Mouse (Mus musculus) testis, postnatal 14 days (tissue): Measurements from ENCODE around the gene Atp10a.

ENCODE experiments used
- DNase-seq: peaks from one replicate; pipeline ENCODE4 v3.0.0; 2021; ENCODE audit warnings: low spot score

The Atp10a gene

DNA sequence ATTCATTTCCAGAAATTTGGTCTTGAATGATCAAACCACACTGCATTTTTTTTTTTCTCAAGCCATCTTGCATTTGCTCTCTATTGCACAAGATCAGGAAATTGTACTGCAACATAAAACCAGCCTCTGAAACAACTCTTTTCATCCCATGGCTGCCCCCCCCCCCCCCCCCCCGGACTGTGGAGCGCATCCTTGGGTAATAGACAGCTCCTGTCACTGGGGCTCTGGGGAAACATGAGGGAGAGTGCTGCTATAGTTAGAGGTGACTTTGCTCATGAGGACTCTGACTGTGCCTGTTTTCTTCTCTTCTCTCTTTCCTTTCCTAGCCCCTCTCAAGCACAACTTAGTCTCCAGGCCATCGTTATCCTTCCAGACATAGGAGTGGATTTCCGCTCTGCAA is 131.6 kb downstream of the Atp10a start:
- DNase-seq, result no peak

DNA sequence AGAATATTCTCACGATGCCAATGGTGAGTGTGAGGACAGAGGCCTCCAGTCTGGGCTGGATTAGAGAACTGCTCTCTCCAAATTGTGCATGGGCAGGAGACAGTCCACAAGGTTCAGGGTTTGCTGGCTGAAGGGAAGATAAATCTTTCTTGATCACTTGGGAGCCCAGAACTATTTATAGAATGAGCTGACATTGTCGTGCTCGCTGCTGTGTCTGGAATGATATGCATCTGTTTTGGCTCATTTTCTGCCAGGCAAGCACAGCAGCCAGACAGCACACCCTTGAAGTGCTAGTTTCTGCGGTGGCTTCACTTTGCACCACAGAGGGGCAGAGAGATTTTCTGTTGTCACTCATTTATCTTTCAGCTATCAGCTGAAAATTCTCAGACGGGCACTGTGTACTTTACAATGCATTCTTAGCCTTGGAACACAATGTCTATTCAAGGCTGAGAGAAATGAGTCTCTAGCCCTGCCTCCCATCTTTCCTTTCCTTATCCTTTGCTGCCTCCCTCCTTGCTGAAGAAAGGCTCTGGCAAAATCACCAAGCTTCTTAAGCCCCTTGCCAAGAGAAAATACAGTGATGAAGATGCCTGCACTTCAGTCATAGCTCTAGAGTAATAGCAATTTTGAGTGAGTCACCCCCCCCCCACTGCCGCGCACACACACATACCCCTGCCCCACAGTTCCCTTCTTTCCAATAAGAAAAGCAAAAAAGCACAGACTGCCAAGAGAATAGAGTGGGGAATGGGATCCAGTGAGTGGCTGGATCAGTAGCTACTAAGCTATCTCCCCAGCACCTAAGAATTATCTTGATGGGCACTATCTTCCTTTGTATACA is 132.7 kb downstream of the Atp10a start:
- DNase-seq, result peak; percentile 45

DNA sequence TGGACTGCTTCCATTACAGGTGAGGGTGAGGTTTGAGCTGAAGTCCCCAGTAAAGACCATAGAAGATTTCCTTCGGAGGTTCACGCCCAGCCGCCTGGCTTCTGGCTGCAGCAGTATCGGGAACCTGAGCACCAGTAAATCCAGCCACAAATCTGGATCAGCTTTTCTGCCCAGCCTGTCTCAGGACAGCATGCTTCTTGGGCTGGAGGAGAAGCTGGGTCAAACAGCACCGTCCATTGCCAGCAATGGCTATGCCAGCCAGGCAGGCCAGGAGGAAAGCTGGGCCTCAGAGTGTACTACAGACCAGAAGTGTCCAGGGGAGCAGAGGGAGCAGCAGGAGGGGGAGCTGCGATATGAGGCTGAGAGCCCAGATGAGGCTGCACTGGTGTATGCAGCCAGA is 141.3 kb downstream of the Atp10a start:
- DNase-seq, result no peak

DNA sequence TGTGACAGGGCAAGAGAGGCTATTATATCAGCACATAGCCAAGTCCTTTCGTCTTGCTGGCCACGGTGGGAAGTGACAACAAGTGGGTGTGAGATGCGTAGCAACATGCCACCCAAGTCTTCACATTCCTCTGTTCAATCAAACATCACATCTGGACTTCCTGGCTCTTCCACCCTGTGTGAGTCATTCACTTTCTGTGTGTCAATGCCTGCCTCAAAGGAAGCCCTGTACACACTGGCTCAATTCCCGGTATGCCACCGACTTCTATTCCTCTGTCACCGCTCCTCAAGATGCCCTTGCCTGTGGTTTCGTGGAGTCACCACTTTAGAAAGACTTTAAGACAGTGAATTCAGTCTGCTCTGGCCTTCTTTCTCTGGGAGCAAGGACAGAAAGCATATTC is 144.9 kb downstream of the Atp10a start:
- DNase-seq, result no peak

DNA sequence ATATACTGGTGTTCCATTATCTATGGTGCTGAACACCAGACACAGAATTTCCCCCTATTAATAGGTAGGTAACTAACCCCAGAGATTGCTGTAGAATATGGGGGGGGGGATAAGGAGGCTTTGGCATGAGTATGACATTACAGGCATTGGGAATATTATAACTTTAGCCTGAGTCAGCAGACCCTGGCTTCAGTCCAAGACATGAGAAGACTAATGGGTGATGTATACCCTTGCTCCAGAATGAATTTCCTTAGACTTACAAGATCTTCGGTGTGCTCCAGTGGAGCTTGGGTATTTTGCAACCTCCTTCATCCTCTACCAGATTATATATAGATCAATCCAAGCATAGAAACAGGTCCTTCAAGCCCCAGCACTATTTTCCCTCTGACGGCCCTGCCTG is 145.8 kb downstream of the Atp10a start:
- no peak for DNase-seq

DNA sequence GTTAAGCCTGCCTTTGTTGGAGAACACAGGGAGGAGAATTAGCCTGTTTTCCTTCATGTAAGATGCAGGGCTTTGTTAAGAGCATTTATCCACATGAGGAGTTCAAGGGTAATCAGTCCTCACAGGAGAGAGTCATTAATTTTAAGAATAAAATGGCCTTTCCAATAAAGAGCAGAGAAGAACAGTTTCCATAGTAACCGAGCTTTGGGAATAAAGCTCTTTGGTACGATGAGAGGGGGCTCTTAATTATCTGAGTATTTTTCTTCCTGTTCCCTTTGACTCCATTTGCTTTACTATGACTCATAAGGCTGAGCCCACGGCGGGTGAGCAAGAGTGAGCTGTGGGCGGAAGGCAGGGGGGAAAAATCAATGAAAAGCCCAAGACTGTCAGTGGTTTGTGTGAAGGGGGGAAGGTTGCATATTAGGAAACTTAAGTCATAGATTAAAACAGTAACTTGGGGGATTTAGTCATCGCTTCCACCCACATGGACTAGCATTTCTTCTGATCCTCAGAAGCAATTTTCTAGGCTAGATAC is 166.2 kb downstream of the Atp10a start:
- no peak for DNase-seq

DNA sequence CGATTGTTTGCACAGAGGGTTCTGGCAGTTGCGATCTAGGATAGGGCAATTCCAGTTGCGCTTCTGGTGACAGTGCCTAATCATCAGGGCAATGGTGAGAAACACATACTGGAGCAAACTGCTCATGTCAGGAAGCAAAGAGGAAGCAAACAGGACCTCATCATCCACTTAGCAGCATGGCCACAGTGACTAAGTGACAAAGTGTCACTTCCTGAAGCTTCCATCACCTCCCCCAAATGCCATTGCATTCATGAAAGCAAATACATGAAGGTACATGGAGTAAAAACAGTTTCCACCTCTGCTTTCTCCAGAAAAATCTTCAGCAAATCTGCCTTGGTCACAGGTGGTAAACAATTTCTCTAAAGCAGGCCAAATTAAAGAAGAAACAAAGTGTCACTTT is 168.7 kb downstream of the Atp10a start:
- no peak for DNase-seq

DNA sequence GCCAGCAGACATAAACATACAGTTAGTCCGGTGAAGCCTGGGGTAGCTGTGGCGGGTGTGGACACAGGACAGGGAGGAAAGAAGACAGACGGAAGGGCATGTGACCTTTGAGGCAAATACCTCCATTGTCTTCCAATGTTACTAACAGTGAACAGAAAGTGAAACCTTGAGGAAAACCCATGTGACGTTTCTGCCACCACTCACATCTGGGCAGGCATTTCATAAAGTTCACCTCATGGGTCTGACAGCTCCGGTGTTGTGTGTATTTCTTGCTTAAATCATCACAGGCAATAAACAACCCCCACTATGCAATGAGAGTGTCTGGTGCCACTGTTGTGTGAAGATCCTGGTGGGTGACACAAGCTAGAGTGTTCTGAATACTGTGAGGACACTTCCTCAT is 173.1 kb downstream of the Atp10a start:
- DNase-seq, result no peak

DNA sequence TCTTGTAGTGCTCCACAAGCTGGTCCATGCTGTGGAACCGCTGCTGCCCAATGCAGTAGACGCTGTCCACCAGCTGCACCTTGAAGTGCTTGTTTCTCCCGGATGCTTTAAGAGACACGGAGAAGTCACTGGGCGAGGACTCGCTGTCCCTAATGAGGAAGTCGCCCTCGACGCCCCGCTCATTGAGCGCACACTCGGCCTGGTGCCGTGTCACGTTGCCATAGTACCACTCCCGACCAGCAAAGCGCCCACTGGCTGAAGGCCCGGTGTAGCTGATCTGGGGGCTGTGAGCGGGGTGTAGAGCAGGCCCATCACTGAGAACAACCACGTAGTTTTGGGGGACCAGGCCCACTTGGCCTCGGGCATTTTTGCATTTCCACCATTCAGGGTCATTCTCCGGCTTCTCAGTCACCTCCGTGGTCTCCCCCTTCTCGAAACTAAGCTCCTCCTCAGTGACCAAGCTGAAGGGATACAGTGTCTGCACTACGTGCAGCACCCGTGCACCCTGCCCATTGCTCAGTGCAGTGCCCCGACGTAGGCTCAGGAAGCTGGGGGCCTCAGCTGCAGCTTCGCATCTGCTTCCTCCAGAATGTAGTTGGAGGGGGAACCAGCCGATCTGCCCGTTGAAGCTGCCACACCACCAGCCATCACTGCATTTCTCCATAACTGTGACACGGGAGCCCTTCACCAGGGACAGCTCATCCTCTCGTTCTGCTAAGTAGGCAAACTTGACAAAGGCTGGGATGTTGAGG is 181.1 kb downstream of the Atp10a start:
- DNase-seq, result peak; percentile 9

DNA sequence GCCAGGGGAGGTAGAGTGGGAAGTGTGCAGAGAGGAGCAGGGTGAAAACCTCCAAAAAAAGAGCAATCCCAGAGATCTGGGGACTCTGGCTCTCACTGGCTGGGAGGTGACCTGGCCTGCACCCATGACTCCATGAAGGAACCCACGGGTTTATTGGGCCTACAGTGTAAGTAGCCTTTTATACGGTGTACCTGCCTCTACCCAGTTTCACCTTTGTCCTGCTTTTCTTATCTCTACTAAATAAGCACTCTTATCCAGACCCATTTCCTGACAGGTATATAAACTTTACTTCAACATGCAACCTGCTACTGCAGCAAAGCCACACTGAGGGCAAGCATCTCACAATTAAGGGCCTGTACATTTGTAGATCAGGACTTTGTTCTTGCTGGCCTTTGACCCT is 184.4 kb downstream of the Atp10a start:
- no peak for DNase-seq

DNA sequence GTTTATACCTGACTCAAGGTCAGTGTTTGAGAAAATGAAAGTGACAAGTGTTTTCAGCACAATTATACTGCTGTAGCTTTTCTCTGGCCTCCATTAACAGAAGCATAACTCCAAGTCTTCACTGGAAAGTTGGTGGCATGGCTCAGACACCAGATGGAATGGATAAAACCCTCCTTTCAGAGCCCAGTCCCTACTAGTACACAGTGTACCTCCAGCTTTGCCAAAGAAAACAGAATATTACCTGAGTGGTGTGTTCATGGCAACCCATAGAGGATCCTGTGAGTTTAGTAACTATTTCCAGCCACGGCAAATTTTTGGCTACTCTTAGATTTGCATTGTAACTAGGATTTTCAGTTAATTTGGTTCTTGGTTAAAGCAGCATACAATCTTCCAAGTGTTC is 185.1 kb downstream of the Atp10a start:
- peak; percentile 16 for DNase-seq

DNA sequence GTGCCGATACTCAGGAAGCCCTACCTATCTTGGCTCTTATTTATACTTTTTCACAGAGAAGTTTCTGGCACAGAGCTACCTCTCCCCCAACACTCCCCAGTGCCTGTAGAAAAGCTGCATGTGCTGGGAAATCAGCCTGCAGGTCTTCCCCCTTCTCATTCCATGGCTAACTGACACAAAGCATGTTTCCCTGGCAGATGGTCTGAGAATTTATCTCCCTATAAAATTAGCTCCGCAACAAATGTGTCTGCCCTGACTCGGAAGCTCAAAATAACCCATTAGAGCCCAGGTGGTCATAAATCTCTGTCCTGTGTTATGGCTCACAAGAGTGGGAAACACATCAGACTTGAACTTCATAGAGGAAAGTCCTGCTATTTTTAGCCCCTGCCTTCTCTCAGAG is 186.9 kb downstream of the Atp10a start:
- DNase-seq, result no peak

DNA sequence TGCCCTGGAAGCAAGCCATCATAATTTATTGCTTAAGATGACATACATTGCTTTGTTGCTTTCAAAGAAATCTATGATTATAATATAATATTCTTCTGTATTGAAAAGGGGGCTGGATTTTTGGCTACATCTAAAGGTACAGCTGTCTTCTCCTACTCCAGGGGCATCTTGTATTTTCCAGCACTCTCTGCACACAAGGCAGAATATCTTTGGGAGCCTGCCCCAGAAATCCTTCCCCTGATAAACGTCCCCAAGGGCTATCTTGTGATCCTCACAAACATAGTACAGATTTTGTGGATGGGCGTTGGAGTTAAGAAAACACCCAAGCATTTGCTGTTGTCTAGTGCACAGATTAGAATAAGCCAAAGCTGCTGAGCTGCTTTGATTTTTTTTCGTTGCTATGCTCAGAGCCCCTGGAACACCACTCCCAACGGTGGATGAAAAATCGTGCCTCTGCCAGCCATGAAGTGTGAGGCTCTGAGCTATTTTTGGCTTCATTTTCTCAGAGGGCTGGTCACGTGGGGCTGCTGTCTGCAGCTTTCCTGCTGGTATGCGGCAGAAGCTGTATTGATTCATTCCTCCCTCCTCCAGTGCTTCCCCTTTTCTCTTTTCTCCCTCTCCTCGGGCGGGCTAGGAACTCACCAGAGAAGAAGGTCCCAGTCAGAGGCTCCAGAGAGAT is 187.9 kb downstream of the Atp10a start:
- peak; percentile 48 for DNase-seq

DNA sequence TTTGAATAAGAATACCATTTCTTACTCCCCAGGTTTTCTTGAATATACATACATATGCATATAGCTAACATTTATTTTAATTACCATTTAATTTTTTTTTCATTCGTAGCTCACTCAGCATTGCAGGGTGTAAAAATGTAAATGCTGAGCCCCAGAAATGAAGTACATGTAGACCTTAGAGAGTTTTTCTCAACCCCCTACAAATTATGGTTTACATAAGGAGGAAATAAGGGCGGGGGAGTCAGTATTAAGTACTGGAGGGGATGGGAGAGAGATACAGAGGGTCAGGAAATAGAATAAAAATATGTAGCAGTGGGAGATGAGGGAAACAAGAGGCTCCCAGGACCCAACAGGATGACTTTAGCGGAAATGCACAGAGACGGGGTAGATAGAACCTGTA is 188.5 kb downstream of the Atp10a start:
- DNase-seq, result no peak

DNA sequence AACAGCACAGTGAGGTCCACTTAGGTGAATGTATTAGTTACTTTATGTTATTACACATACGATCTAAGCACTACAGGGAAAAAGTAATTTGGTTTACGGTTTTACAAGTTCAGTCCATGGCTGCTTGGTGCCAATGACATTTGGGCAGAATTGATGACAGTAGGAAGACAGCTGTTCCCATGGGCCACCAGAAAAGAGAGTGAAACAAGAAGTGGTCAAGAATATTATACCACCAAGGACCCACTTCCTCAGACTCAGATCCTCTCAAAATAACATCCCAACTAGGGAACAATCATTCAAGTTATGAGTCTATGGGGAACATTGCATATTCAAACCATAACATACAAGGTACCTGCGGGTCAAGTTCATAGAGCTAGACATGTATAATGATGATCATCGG is 203.0 kb downstream of the Atp10a start:
- DNase-seq, result no peak

DNA sequence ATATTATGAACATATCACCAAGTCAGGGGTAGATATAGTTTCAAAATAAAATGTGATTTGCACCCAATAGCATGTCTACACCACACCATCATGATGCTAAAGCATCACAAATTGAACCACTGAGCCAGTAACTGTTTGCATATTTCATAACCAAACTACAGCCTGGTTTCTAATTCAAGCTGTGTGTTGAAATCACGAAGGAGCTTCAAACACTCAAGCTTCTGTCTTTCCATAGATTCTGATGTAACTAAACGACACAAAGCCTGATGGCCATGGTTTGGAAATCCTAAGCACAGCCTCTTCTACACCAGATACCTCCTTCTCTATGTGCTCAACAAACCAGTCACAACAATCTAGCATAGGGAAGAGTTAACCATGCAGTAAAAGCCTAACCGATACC is 207.2 kb downstream of the Atp10a start:
- no peak for DNase-seq

DNA sequence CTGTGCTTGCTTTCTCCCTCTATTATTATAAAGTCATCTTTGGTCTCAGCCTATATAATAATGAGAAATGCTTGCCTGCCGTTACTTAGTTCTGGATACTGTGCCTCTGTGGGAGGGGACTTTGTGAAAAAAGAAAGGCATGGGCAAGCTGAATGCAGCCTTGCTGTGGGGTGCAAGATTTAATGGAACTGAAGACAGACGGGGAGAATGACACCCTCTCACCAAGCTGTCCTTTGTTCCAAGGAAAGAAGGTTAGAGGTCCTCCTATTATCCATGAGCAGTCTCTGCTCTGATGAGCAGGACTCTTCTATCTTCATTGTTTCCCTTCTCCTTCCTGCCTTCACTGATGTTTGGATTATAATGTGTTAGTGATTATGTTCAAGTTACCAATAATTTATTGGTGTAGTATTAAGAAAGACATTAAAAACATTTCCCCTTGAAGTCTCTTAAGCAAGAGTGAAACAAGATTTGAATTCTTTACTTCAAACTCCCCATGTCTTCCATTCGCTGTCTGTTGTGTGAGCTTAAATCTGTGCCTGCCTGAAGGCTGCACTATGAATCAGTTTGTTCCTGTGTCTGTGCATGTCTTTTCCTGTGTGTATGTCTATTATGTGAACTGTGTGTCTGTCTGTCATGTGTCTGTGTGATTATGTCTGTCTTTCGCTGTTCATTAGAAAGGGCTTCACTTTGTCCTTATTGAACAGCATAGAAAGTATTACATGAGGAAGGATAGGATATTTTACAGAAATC is 211.1 kb downstream of the Atp10a start:
- DNase-seq, result no peak

DNA sequence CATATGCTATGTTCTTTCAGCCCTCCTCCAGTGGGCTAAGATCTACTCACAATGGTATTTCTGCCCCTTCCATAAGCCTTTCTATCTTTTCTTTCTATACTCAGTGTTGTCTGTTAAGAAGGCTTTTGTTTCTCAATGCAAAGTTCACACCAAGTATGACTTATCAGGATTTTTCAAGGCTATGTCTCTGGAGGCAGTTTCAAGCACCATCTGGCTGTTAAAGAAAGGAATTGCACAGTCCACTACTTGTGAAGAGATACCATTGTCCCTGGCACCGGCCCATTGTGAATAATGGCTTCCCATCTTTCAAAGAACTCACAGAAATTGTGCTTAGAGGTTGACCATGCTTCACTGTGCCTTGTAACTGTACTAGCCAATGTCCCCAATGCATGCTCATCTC is 214.7 kb downstream of the Atp10a start:
- no peak for DNase-seq

DNA sequence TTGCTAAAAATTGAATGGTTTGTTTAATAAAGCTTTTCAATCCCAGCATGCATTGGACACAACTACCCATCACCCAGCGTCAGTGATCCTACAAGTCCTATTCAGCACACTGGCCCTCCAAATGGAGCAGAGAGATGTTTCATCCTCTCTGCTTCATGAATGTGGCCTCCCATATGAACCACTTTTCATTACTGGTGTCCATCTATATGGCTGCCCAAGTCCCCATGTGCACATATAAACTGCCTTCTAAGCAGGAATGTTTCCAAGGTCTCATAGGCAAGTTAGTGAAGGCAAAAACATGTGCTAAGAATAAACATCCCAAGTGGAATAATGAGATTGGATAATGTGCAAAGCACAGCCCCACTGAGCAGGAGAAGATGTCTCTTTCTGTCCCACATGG is 217.7 kb downstream of the Atp10a start:
- DNase-seq, result no peak
